Mouse (Mus musculus) heart, embryonic 15.5 days (tissue): ENCODE measurements around the gene Crocc. TPM values are rescaled to one million over a fixed set of nuclear protein-coding genes. Genes with fewer than 3 reads are reported as not detected.

Source experiments
- ATAC-seq: fragments of 200-750 bp; cut with Nextera tagmentation; replicated peaks from 2 replicates; pipeline ENCODE4 v1.8.0; 2017; ENCODE audit warnings: low read depth, moderate TSS enrichment; ENCODE audit not compliant: insufficient number of reproducible peaks, insufficient read depth, low FRiP score
- H3K27ac ChIP-seq: fragments of 300-500 bp; sonication (generic); 2 replicates; pipeline ENCODE4 v1.5.1; 2015; ENCODE audit warnings: mild to moderate bottlenecking, inconsistent platforms
- H3K27me3 ChIP-seq: fragments of 300-500 bp; sonication (generic); 2 replicates; pipeline ENCODE4 v1.6.1; 2015; ENCODE audit warnings: inconsistent platforms
- H3K36me3 ChIP-seq: fragments of 300-500 bp; sonication (generic); 2 replicates; pipeline ENCODE4 v1.6.1; 2015; ENCODE audit warnings: mild to moderate bottlenecking, inconsistent platforms
- H3K4me1 ChIP-seq: fragments of 300-500 bp; sonication (generic); replicated peaks from 2 replicates; pipeline ENCODE4 v1.6.1; 2015; ENCODE audit warnings: inconsistent platforms
- H3K4me2 ChIP-seq: fragments of 300-500 bp; sonication (generic); 2 replicates; pipeline ENCODE4 v1.6.1; 2015; ENCODE audit warnings: inconsistent platforms, mild to moderate bottlenecking, moderate library complexity
- H3K4me3 ChIP-seq: fragments of 300-500 bp; sonication (generic); 2 replicates; pipeline ENCODE4 v1.5.1; 2015; ENCODE audit warnings: mild to moderate bottlenecking, inconsistent platforms
- H3K9ac ChIP-seq: fragments of 300-500 bp; sonication (generic); 2 replicates; pipeline ENCODE4 v1.6.1; 2015; ENCODE audit warnings: mild to moderate bottlenecking, inconsistent platforms
- H3K9me3 ChIP-seq: fragments of 300-500 bp; sonication (generic); replicated peaks from 2 replicates; pipeline ENCODE4 v1.6.1; 2016; ENCODE audit warnings: inconsistent platforms
- WGBS: fragments of 180-500 bp; shearing (Covaris S2); methylation state at CpG from one replicate; pipeline ENCODE4 v1.1.7; 2015; ENCODE audit warnings: mixed read lengths; 5-methylcytosine and 5-hydroxymethylcytosine counted together
- polyA plus RNA-seq: library from polyadenylated mRNA; unstranded; fragments of >200 nt; fragmentation: Nextera tagmentation; extraction: Ambion mirVana; gene quantifications from 2 replicates; pipeline ENCODE4 v1.2.1, GENCODE M21; 2015

Gene Crocc
- polyA plus RNA-seq, 1 experiment from 2014 or later: 3.4 TPM

GRCm38 (mm10) chr4:141020220-141020619 lies 40.1 kb downstream of the Crocc start:
- Histone ChIP-seq H3K4me1 (peaks cover 70% of the 10 kb centered on the region), H3K27ac (peak overlapping the region; percentile 95), H3K36me3 (peaks cover 10% of the 10 kb centered on the region; the same call in 1 of the 2 replicates), H3K27me3 (no peaks in the 10 kb centered on the region), H3K9me3 (no peaks in the 10 kb centered on the region), H3K9ac (no peak overlapping the region), H3K4me3 (no peak overlapping the region), H3K4me2 (peak overlapping the region; percentile 47)
- ATAC-seq: no peak
- WGBS: 73% methylated on average over 17 of the region's 17 CpGs

- no peaks in the 10 kb centered on the region for H3K27me3 ChIP-seq
- H3K9me3 ChIP-seq: no peaks in the 10 kb centered on the region
- no peak overlapping the region for H3K9ac ChIP-seq
- WGBS: 75% methylated on average over 29 of the region's 29 CpGs
- ATAC-seq: no peak
- H3K4me2 ChIP-seq: no peak overlapping the region
- no peak overlapping the region for H3K4me3 ChIP-seq
- peaks cover 72% of the 10 kb centered on the region for H3K4me1 ChIP-seq
- H3K36me3 ChIP-seq: peaks cover 21% of the 10 kb centered on the region; the same call in 1 of the 2 replicates
- H3K27ac ChIP-seq: no peak overlapping the region; the same call in 1 of the 2 replicates
Observed at GRCm38 (mm10) chr4:141017657-141018436, 42.5 kb downstream of the Crocc start.

GRCm38 (mm10) chr4:141016311-141016710 lies 44.0 kb downstream of the Crocc start:
- WGBS: 44% methylated on average over 9 of the region's 9 CpGs
- ATAC-seq: no peak
- H3K9ac ChIP-seq: no peak overlapping the region
- H3K4me3 ChIP-seq: no peak overlapping the region
- peaks cover 76% of the 10 kb centered on the region for H3K4me1 ChIP-seq
- H3K4me2 ChIP-seq: no peak overlapping the region
- no peaks in the 10 kb centered on the region for H3K9me3 ChIP-seq
- H3K36me3 ChIP-seq: peaks cover 22% of the 10 kb centered on the region; the same call in 1 of the 2 replicates
- H3K27me3 ChIP-seq: no peaks in the 10 kb centered on the region
- H3K27ac ChIP-seq: peak overlapping the region; percentile 49

- WGBS: 59% methylated on average over 7 of the region's 7 CpGs
- Histone ChIP-seq H3K4me2 (no peak overlapping the region), H3K9me3 (no peaks in the 10 kb centered on the region), H3K27me3 (no peaks in the 10 kb centered on the region), H3K36me3 (peaks cover 22% of the 10 kb centered on the region; the same call in 1 of the 2 replicates), H3K4me1 (peaks cover 74% of the 10 kb centered on the region), H3K9ac (no peak overlapping the region), H3K27ac (no peak overlapping the region), H3K4me3 (no peak overlapping the region)
- no peak for ATAC-seq
Observed at GRCm38 (mm10) chr4:141015356-141015755, 45.0 kb downstream of the Crocc start.

GRCm38 (mm10) chr4:141014856-141015255 lies 45.5 kb downstream of the Crocc start:
- ATAC-seq: no peak
- H3K9ac ChIP-seq: no peak overlapping the region
- H3K36me3 ChIP-seq: peaks cover 22% of the 10 kb centered on the region; the same call in 1 of the 2 replicates
- H3K4me1 ChIP-seq: peaks cover 74% of the 10 kb centered on the region
- WGBS: 92% methylated on average over 11 of the region's 11 CpGs
- H3K27me3 ChIP-seq: no peaks in the 10 kb centered on the region
- H3K9me3 ChIP-seq: no peaks in the 10 kb centered on the region
- no peak overlapping the region for H3K4me3 ChIP-seq
- no peak overlapping the region for H3K4me2 ChIP-seq
- no peak overlapping the region for H3K27ac ChIP-seq

- Histone ChIP-seq H3K9ac (no peak overlapping the region), H3K27ac (no peak overlapping the region), H3K4me3 (no peak overlapping the region), H3K36me3 (peaks cover 22% of the 10 kb centered on the region; the same call in 1 of the 2 replicates), H3K4me1 (peaks cover 70% of the 10 kb centered on the region), H3K27me3 (no peaks in the 10 kb centered on the region), H3K4me2 (no peak overlapping the region), H3K9me3 (no peaks in the 10 kb centered on the region)
- no peak for ATAC-seq
- 65% methylated on average over 8 of the region's 8 CpGs for WGBS
Observed at GRCm38 (mm10) chr4:141014114-141014513, 46.2 kb downstream of the Crocc start.

- 80% methylated on average over 10 of the region's 10 CpGs for WGBS
- H3K4me2 ChIP-seq: peak overlapping the region; percentile 84; the same call in 1 of the 2 replicates
- H3K36me3 ChIP-seq: peaks cover 25% of the 10 kb centered on the region; the same call in 1 of the 2 replicates
- peaks cover 66% of the 10 kb centered on the region for H3K4me1 ChIP-seq
- H3K27ac ChIP-seq: no peak overlapping the region; the same call in 1 of the 2 replicates
- no peaks in the 10 kb centered on the region for H3K27me3 ChIP-seq
- H3K9ac ChIP-seq: no peak overlapping the region
- no peaks in the 10 kb centered on the region for H3K9me3 ChIP-seq
- ATAC-seq: no peak
- H3K4me3 ChIP-seq: no peak overlapping the region
Observed at GRCm38 (mm10) chr4:141012558-141012957, 47.8 kb downstream of the Crocc start.

- Histone ChIP-seq H3K36me3 (peaks cover 30% of the 10 kb centered on the region), H3K27me3 (no peaks in the 10 kb centered on the region), H3K9ac (peak overlapping the region; percentile 71; the same call in 1 of the 2 replicates), H3K4me2 (peak overlapping the region; percentile 84), H3K27ac (peak overlapping the region; percentile 77), H3K4me1 (peaks cover 57% of the 10 kb centered on the region), H3K9me3 (no peaks in the 10 kb centered on the region), H3K4me3 (peak overlapping the region; percentile 70)
- peak; percentile 19; the same call in 1 of the 2 replicates for ATAC-seq
- 50% methylated on average over 14 of the region's 14 CpGs for WGBS
Observed at GRCm38 (mm10) chr4:141011556-141012328, 48.6 kb downstream of the Crocc start.

- Histone ChIP-seq H3K9me3 (no peaks in the 10 kb centered on the region), H3K36me3 (peaks cover 29% of the 10 kb centered on the region)
Observed at GRCm38 (mm10) chr4:141010941-141011429, 49.4 kb downstream of the Crocc start.

GRCm38 (mm10) chr4:141010526-141010925 lies 49.8 kb downstream of the Crocc start:
- H3K27ac ChIP-seq: peak overlapping the region; percentile 77
- ATAC-seq: peak; percentile 71
- under 1% methylated on average over 26 of the region's 26 CpGs for WGBS
- peak overlapping the region; percentile 84 for H3K4me2 ChIP-seq
- H3K9me3 ChIP-seq: no peaks in the 10 kb centered on the region
- H3K27me3 ChIP-seq: no peaks in the 10 kb centered on the region
- peak overlapping the region; percentile 71 for H3K9ac ChIP-seq
- peaks cover 45% of the 10 kb centered on the region for H3K4me1 ChIP-seq
- peak overlapping the region; percentile 70 for H3K4me3 ChIP-seq
- peaks cover 24% of the 10 kb centered on the region for H3K36me3 ChIP-seq

More at GRCm38 (mm10) chr4:141010941-141011429, 49.4 kb downstream of the Crocc start:
- H3K27me3 ChIP-seq: no peaks in the 10 kb centered on the region
- H3K4me3 ChIP-seq: peak overlapping the region; percentile 70
- H3K4me2 ChIP-seq: peak overlapping the region; percentile 84
- H3K9ac ChIP-seq: peak overlapping the region; percentile 71
- 0 out of 2 replicates have a peak, but pooled peaks have one; percentile 11 for ATAC-seq
- H3K27ac ChIP-seq: peak overlapping the region; percentile 77
- peaks cover 50% of the 10 kb centered on the region for H3K4me1 ChIP-seq
- WGBS: 2% methylated on average over 17 of the region's 17 CpGs

- 25% methylated on average over 7 of the region's 7 CpGs for WGBS
- H3K36me3 ChIP-seq: peaks cover 21% of the 10 kb centered on the region
Observed at GRCm38 (mm10) chr4:141010118-141010517, 50.2 kb downstream of the Crocc start, which contains the start of gene Mfap2. Mfap2 (plus strand) TSS chr4:141010418.

More at GRCm38 (mm10) chr4:141010118-141010517, 50.2 kb downstream of the Crocc start, which contains the start of gene Mfap2:
- peak within 1 kb of the TSS; percentile 84 for H3K4me2 ChIP-seq
- ATAC-seq: no peak
- H3K9me3 ChIP-seq: no peaks in the 10 kb centered on the region
- peak within 1 kb of the TSS; percentile 77 for H3K27ac ChIP-seq
- H3K4me3 ChIP-seq: peak within 1 kb of the TSS; percentile 70
- H3K27me3 ChIP-seq: no peaks in the 10 kb centered on the region
- peak within 1 kb of the TSS; percentile 71 for H3K9ac ChIP-seq
- peaks cover 41% of the 10 kb centered on the region for H3K4me1 ChIP-seq
